Mouse (Mus musculus) stomach, postnatal 0 days (tissue): ENCODE measurements around the gene Omp. TPM values are rescaled to one million over a fixed set of nuclear protein-coding genes. Genes with fewer than 3 reads are reported as not detected.

Experiments
- ATAC-seq: fragments of 200-750 bp; cut with Nextera tagmentation; 2 replicates; pipeline ENCODE4 v1.8.0; 2017; ENCODE audit not compliant: low FRiP score, low TSS enrichment
- DNase-seq: peaks from one replicate; pipeline ENCODE4 v3.0.0-alpha.2; 2016; ENCODE audit warnings: low spot score
- H3K27ac ChIP-seq: fragments of 300-500 bp; sonication (generic); replicated peaks from 2 replicates; pipeline ENCODE4 v1.5.1; 2014; ENCODE audit warnings: mild to moderate bottlenecking, control low read depth
- H3K27me3 ChIP-seq: fragments of 300-500 bp; sonication (generic); 2 replicates; pipeline ENCODE4 v1.6.1; 2014; ENCODE audit warnings: low read length; ENCODE audit not compliant: control insufficient read depth, insufficient read depth
- H3K36me3 ChIP-seq: fragments of 300-500 bp; sonication (generic); 2 replicates; pipeline ENCODE4 v1.6.1; 2014; ENCODE audit warnings: low read length, mixed read lengths; ENCODE audit not compliant: control insufficient read depth, insufficient read depth
- H3K4me1 ChIP-seq: fragments of 300-500 bp; sonication (generic); replicated peaks from 2 replicates; pipeline ENCODE4 v1.6.1; 2014; ENCODE audit warnings: antibody characterized with exemption; ENCODE audit not compliant: control insufficient read depth, insufficient read depth
- H3K4me2 ChIP-seq: fragments of 300-500 bp; sonication (generic); replicated peaks from 2 replicates; pipeline ENCODE4 v1.6.1; 2014; ENCODE audit warnings: low read depth, mild to moderate bottlenecking, control low read depth, moderate library complexity
- H3K4me3 ChIP-seq: fragments of 300-500 bp; sonication (generic); 2 replicates; pipeline ENCODE4 v1.5.1; 2014; ENCODE audit warnings: low read depth, low read length, control low read depth
- H3K9ac ChIP-seq: fragments of 300-500 bp; sonication (generic); 2 replicates; pipeline ENCODE4 v1.6.1; 2014; ENCODE audit warnings: mild to moderate bottlenecking, low read length, control low read depth, mixed read lengths
- H3K9me3 ChIP-seq: fragments of 300-500 bp; sonication (generic); 2 replicates; pipeline ENCODE4 v1.6.1; 2016; ENCODE audit warnings: low read length; ENCODE audit not compliant: control insufficient read depth
- CTCF ChIP-seq: IDR thresholded peaks from 2 replicates; pipeline ENCODE4 v1.5.1; 2016; ENCODE audit warnings: antibody characterized with exemption, low read depth, mild to moderate bottlenecking, moderate library complexity
- EP300 ChIP-seq: optimal IDR thresholded peaks from 2 replicates; pipeline ENCODE3; 2016; ENCODE audit warnings: antibody characterized with exemption
- WGBS: fragments of 180-500 bp; shearing (Covaris S2); extraction: QIAGEN DNeasy Blood & Tissue Kit; methylation state at CpG from one replicate; pipeline ENCODE4 v1.1.7; 2014; 5-methylcytosine and 5-hydroxymethylcytosine counted together
- polyA plus RNA-seq: library from polyadenylated mRNA; unstranded; fragments of >200 nt; fragmentation: Nextera tagmentation; extraction: Ambion mirVana; gene quantifications from 2 replicates; pipeline ENCODE4 v1.2.1, GENCODE M21; 2015

Gene Omp
- polyA plus RNA-seq, 1 experiment from 2014 or later = 0.65 TPM

- H3K4me3 ChIP-seq = no peak overlapping the region
- H3K9ac ChIP-seq = no peak overlapping the region
- 58% methylated on average over 6 of the region's 6 CpGs for WGBS
- no peak overlapping the region for H3K4me2 ChIP-seq
- DNase-seq (peak; percentile 55), ATAC-seq (peak; percentile 44; the same call in 1 of the 2 replicates)
- no peaks in the 10 kb centered on the region for H3K27me3 ChIP-seq
- H3K27ac ChIP-seq = peak overlapping the region; percentile 82
- H3K9me3 ChIP-seq = no peaks in the 10 kb centered on the region
- no peak for TF ChIP-seq EP300
- no peak for TF ChIP-seq CTCF
- H3K36me3 ChIP-seq = no peaks in the 10 kb centered on the region
- H3K4me1 ChIP-seq = peaks cover 12% of the 10 kb centered on the region
Observed at GRCm38 (mm10) chr7:98162239-98162638, 16.9 kb upstream of the Omp start.

DNA sequence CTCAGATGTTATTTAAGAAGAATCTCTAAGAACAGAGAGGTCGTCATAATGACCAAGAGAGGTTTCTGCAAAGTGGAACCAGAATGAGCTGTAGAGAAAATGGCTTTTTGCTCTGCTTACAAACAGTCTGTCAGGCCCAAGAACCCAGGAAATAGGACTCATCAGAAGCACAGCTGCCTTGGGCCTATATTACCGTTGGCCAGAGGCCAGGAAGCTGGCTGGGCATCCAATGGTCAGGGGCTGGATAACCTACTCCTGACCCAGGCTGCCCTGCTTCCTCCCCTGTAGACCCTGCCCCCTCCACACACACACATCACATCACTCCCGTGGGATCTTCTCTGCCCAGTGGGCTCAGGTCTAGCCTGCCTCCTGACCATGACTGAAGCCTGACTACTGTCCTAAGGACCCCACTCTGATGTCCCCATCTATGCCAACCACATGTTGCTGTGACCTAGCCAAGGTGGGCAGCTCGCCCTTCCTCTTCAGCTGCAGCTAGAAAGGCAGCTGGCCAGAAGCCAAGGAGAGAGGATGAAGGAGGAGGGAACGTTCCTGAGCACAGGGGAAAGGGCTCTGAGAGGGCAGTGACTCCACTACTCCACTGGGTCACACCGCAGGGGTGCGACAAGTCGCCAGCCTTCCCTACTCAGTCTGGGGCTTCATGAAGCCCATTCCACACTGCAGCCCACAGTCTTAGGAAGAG lies 14.9 kb upstream of the Omp start:
- Histone ChIP-seq H3K4me2 (peak overlapping the region; percentile 23; the same call in 1 of the 2 replicates), H3K4me1 (peaks cover 12% of the 10 kb centered on the region), H3K27me3 (no peaks in the 10 kb centered on the region), H3K4me3 (no peak overlapping the region), H3K9me3 (no peaks in the 10 kb centered on the region), H3K27ac (peak overlapping the region; percentile 82), H3K36me3 (no peaks in the 10 kb centered on the region), H3K9ac (peak overlapping the region; percentile 19)
- 34% methylated on average over 8 of the region's 8 CpGs for WGBS
- TF ChIP-seq CTCF (no peak), EP300 (no peak)
- DNase-seq = no peak
- ATAC-seq = no peak

GRCm38 (mm10) chr7:98158481-98158880 lies 13.2 kb upstream of the Omp start:
- no peaks in the 10 kb centered on the region for H3K9me3 ChIP-seq
- TF ChIP-seq CTCF (no peak), EP300 (peak; percentile 91)
- no peaks in the 10 kb centered on the region for H3K27me3 ChIP-seq
- peak; percentile 48 for ATAC-seq
- H3K4me3 ChIP-seq = no peak overlapping the region
- whole genome bisulfite sequencing = 31% methylated on average over 8 of the region's 8 CpGs
- H3K4me2 ChIP-seq = peak overlapping the region; percentile 29; the same call in 1 of the 2 replicates
- H3K36me3 ChIP-seq = no peaks in the 10 kb centered on the region
- peak; percentile 89 for DNase-seq
- peak overlapping the region; percentile 82 for H3K27ac ChIP-seq
- H3K4me1 ChIP-seq = peaks cover 12% of the 10 kb centered on the region
- H3K9ac ChIP-seq = no peak overlapping the region

DNA sequence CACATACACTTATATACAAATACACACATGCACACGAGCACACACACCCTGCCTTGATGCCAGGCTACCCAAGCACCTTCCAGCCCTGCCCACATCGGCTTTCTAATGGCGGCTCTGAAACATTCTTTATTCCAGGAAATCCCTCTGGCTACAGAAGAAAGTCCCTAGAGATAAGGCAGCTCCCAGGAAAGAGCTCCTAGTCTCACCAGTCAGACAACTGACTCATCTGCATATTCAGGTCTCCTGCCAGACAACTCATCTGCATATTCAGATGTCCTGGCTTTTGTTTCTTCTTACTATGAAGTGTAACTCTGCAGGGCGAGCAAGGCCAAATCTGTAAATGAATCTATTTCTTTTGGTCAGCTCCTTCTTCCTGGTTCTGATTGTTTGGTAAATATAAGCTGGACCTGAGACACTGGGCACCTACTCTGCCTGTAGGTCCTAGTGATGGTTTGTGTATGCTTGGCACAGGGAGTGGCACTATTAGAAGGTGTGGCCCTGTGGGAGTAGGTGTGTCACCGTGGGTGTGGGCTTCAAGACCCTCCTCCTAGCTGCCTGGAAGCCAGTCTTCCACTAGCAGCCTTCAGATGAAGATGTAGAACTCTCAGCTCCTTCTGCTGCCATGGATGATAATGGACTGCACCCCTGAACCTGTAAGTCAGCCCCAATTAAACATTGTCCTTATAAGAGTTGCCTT lies 12.5 kb upstream of the Omp start:
- no peak for ATAC-seq
- no peaks in the 10 kb centered on the region for H3K9me3 ChIP-seq

DNA sequence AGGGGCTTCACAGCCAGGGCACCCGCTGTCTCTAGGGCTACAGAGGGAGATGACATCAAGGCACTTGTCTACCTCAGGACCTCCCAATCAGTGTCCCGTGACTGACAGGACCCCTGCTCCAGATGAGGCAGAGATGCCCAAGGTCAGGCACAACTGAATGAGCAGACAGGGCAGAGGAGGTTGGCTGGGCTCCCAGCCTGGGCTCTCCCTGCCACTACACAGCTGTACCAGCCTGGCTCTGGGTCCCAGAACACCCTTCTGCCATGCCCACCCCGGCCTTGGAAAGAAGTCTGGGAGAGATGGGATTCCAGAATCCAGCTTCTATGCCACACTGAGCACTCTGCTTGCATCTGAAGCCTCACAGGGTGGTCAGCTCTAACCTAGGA lies 11.0 kb upstream of the Omp start:
- no peak overlapping the region for H3K4me2 ChIP-seq
- ATAC-seq (no peak), DNase-seq (no peak)
- peaks cover 12% of the 10 kb centered on the region for H3K4me1 ChIP-seq
- H3K9me3 ChIP-seq = no peaks in the 10 kb centered on the region
- no peak overlapping the region for H3K4me3 ChIP-seq
- H3K27ac ChIP-seq = no peak overlapping the region
- H3K36me3 ChIP-seq = no peaks in the 10 kb centered on the region
- TF ChIP-seq EP300 = no peak
- no peak for TF ChIP-seq CTCF
- no peak overlapping the region for H3K9ac ChIP-seq
- WGBS = 67% methylated on average over 3 of the region's 3 CpGs
- no peaks in the 10 kb centered on the region for H3K27me3 ChIP-seq

More for the DNA sequence above, 12.5 kb upstream of the Omp start:
- Histone ChIP-seq H3K27me3 (no peaks in the 10 kb centered on the region), H3K9ac (no peak overlapping the region), H3K4me2 (no peak overlapping the region; the same call in 1 of the 2 replicates), H3K4me1 (peaks cover 12% of the 10 kb centered on the region), H3K27ac (peak overlapping the region; percentile 82), H3K36me3 (no peaks in the 10 kb centered on the region), H3K4me3 (no peak overlapping the region)
- peak; percentile 32 for DNase-seq
- TF ChIP-seq EP300 (no peak), CTCF (no peak)
- WGBS = 48% methylated on average over 5 of the region's 5 CpGs
